Mouse (Mus musculus) forebrain, embryonic 10.5 days (tissue): ENCODE data around the gene Glis2. TPM values are rescaled to one million over a fixed set of nuclear protein-coding genes. Genes with fewer than 3 reads are reported as not detected.
A peak's percentile ranks its signal among the peaks of the same experiment; 100 is the strongest.

Source experiments
- DNase-seq: peaks from one replicate; pipeline ENCODE4 v3.0.0-alpha.2; 2017; ENCODE audit warnings: low spot score; ENCODE audit errors: extremely low spot score
- H3K27ac ChIP-seq: fragments of 300-500 bp; sonication (generic); 2 replicates; pipeline ENCODE4 v1.5.1; 2016; ENCODE audit warnings: mild to moderate bottlenecking
- H3K27me3 ChIP-seq: fragments of 300-500 bp; sonication (generic); 2 replicates; pipeline ENCODE4 v1.6.1; 2016; ENCODE audit warnings: mild to moderate bottlenecking; ENCODE audit not compliant: poor library complexity, severe bottlenecking
- H3K36me3 ChIP-seq: fragments of 300-500 bp; sonication (generic); replicated peaks from 2 replicates; pipeline ENCODE4 v1.6.1; 2016; ENCODE audit warnings: mild to moderate bottlenecking, moderate library complexity
- H3K4me1 ChIP-seq: fragments of 300-500 bp; sonication (generic); 2 replicates; pipeline ENCODE4 v1.6.1; 2016
- H3K4me3 ChIP-seq: fragments of 300-500 bp; sonication (generic); 2 replicates; pipeline ENCODE4 v1.5.1; 2016; ENCODE audit warnings: mild to moderate bottlenecking, moderate library complexity
- H3K9me3 ChIP-seq: fragments of 300-500 bp; sonication (generic); 2 replicates; pipeline ENCODE4 v1.6.1; 2016; ENCODE audit warnings: mild to moderate bottlenecking, moderate library complexity
- WGBS: fragments of 180-500 bp; shearing (Covaris S2); methylation state at CpG from one replicate; pipeline ENCODE4 v1.1.7; 2016; 5-methylcytosine and 5-hydroxymethylcytosine counted together
- polyA plus RNA-seq: library from polyadenylated mRNA; unstranded; fragments of >200 nt; fragmentation: Nextera tagmentation; extraction: Ambion mirVana; gene quantifications from 2 replicates; pipeline ENCODE4 v1.2.1, GENCODE M21; 2016

Gene Glis2
- polyA plus RNA-seq, 1 experiment from 2014 or later, result 23.2 TPM

DNA sequence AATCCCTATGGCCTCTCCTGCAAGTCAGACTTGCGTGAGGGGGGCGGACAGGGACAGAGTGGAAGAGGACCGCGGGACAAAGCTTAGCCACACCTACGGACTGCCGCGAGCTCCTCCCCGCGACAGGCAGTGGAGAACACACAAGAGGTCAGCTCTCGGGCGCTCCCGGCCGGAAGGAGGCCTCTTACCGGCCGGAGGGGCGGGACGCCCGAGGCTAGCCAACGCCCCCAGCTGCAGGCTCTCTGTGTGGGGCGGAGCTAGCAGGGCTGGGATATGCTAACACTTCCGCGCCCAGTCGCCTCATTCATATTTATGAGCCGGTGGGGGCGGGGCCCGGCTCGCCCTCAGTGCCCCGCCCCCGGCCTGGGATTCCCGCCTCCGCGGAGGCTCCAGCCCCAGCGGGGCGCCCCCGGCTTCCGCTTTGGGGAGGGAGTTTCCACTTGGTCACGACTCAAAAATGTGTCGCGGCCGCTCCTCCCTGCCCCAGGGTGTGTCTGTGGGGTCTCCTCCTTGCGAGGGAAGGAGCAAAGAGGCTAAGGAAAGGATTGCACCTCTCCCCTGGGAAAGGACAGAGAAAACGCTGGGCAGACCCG is 7.9 kb upstream of the Glis2 start:
- peak; percentile 97 for DNase-seq
- Histone ChIP-seq H3K4me3 (peak overlapping the region; percentile 52), H3K36me3 (peaks cover 17% of the 10 kb centered on the region), H3K9me3 (peaks cover 3% of the 10 kb centered on the region; the same call in 1 of the 2 replicates), H3K4me1 (peaks cover 27% of the 10 kb centered on the region), H3K27me3 (no peaks in the 10 kb centered on the region), H3K27ac (peak overlapping the region; percentile 90)
- 1% methylated on average over 43 of the region's 43 CpGs for WGBS

DNA sequence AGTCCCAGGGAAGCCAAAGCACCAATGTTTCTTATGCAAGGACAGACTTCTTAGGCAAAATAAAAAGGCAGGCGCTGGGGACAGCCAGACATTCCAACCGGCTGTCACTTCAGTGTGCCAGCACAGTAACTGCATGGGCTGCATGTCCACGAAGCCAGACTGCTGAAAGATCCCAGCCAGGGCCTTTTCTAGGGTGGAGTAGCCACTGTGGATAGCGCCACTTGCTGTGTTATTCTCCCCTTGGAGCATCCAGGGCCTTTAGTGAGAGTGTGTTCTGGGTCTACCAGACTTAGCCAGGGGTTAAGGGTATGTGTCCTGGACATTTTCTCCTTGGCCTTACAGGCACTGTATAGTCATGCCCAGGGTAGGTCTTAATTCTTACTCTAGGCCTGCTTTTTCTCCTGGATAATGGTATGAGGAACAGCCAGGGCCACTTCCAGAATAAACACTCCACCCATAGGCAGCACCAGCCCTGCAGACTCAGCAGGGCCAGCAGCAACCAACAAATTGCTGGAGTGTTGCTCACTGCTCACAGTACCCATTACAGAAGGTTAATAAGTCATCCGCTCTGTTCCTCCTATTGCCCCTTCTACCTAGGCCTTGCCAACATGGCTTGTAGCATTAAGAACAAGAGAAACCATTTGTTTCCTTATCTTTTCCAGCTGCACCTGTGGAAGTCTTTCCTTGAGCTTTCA is 6.8 kb upstream of the Glis2 start:
- H3K27me3 ChIP-seq, result no peaks in the 10 kb centered on the region
- peaks cover 3% of the 10 kb centered on the region; the same call in 1 of the 2 replicates for H3K9me3 ChIP-seq
- H3K4me3 ChIP-seq, result peak overlapping the region; percentile 52; the same call in 1 of the 2 replicates
- H3K36me3 ChIP-seq, result peaks cover 17% of the 10 kb centered on the region
- peak overlapping the region; percentile 90 for H3K27ac ChIP-seq
- WGBS, result 55% methylated on average over 5 of the region's 5 CpGs
- no peak for DNase-seq
- H3K4me1 ChIP-seq, result peaks cover 37% of the 10 kb centered on the region

DNA sequence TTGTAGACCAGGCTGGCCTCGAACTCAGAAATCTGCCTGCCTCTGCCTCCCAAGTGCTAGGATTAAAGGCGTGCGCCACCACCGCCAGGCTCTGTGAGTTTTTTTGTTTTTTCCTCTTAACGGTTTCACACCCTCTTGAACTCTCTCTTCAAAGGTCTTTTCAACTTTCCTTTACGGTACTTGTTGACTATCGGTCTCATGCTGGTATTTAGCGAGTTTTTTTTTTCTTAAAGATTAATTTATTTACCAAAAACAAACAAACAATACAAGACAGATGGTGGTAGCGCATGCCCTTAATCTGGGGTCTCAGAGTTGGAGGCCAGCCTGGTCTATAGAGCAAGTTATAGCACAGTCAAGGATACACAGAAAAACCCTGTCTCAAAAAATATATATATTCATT is 4.3 kb upstream of the Glis2 start:
- peaks cover 5% of the 10 kb centered on the region; the same call in 1 of the 2 replicates for H3K9me3 ChIP-seq
- 96% methylated on average over 9 of the region's 9 CpGs for WGBS
- H3K4me3 ChIP-seq, result no peak overlapping the region
- no peaks in the 10 kb centered on the region for H3K27me3 ChIP-seq
- peaks cover 17% of the 10 kb centered on the region for H3K36me3 ChIP-seq
- no peak overlapping the region for H3K27ac ChIP-seq
- peaks cover 57% of the 10 kb centered on the region for H3K4me1 ChIP-seq
- DNase-seq, result no peak

DNA sequence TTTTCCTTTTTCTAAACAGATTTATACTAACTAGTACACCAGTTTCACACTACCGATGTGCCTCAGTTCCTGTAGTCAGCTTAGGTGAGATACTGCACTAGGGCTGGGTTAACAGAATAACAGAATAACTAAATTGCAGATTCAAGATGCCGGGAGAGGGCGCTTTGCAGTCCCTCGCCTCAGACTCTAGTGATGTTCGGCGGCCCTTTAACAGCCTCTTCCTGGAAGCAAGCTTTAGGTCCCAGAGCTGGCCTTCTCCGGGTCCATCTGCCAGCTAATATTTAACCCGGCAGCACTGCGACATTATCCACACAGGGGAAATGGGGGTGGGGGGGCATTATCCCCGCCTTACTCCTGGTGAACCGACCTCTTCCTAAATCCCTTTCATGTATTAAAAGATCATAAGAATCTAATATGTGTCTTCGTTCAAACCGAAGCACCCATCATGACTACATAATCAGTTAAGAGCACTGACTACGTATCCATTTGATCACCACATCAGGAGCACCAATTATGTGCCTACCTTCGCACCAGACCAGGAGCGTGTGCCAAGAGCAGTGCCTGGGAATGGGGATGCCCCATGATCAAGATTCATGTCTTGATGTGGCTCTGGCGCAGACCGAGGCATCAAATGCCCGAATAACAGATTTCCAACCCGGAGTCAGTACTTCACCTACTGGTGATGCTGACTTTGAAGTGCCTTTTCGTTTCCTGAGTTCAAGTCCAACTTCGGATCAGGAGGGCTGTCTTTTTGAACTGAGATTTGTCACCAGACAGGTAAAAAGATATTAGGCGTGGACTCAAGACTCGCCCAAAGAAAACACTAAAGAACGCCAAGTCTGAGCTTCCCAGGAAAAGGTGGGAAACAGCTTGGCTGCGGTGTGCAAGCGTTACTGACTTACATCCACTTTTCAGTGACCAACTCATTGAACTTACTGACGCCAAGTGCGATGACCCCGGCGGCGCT is 1.3 kb upstream of the Glis2 start:
- WGBS, result 18% methylated on average over 32 of the region's 32 CpGs
- Histone ChIP-seq H3K27me3 (no peaks in the 10 kb centered on the region), H3K9me3 (peaks cover 5% of the 10 kb centered on the region; the same call in 1 of the 2 replicates), H3K36me3 (peaks cover 17% of the 10 kb centered on the region), H3K4me1 (peaks cover 64% of the 10 kb centered on the region), H3K27ac (peak overlapping the region; percentile 97), H3K4me3 (peak overlapping the region; percentile 75)
- peak; percentile 56 for DNase-seq

DNA sequence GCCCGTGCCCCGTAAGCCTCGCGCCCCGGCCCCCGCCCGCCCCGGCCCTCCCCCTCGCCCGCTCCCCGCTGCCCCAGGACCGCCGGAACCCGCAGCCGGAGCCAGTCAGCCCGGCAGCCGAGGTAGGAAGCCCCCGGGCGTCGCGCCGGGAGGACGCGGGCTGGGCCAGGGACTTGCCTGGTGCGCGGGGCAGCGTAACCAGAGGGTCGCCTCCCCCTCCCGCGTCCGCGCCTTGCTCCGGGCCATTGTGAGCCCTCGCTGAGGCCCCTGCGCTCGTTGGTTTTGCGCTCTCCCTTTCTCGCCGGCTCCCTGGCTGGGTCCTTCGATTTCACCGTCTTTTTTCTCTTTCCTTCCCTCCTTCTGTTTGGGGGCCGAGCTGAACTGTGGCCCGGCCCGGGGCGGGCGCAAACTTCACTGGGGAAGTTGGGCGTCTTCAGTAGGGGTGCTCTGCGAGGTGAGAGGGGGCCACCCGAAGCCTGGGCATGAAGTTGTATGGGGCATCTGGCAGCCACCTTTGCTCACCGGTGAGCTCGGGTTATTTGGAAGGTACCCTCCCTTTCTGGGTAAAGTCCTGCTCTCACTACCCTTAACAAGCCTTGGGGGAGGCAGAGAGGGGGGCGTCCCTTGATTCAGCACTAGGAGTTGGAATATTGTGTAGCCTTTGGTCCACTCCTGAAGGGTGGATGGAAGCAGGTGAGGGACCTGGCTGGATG is 457 bp downstream of the Glis2 start:
- WGBS, result under 1% methylated on average over 48 of the region's 52 CpGs
- H3K27me3 ChIP-seq, result no peaks in the 10 kb centered on the region
- peak overlapping the region; percentile 75 for H3K4me3 ChIP-seq
- H3K4me1 ChIP-seq, result peaks cover 82% of the 10 kb centered on the region
- peaks cover 5% of the 10 kb centered on the region; the same call in 1 of the 2 replicates for H3K9me3 ChIP-seq
- no peak for DNase-seq
- peak overlapping the region; percentile 97 for H3K27ac ChIP-seq
- H3K36me3 ChIP-seq, result peaks cover 12% of the 10 kb centered on the region

DNA sequence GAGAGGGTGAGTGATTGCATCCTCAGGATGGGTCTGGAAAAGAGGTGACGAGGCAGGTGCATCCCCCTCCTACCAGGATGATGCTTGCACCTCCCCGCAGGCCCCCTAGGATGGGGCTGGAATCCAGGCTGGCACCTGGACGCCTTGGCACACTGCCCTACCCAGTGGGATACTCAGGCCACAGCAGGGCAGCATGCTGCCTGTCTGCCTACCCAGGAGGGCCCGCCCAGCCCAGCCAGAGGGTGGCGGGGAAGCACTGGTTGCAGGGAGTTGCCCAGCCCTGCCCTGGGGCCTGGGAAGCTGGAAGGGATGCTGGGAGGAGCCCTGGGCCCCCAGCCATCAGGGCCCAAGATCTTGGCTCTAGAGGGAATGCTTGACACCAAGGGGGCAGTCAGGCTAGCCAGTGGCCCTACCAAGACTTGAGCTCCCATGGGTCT is 1.0 kb downstream of the Glis2 start:
- no peaks in the 10 kb centered on the region for H3K27me3 ChIP-seq
- peaks cover 87% of the 10 kb centered on the region for H3K4me1 ChIP-seq
- DNase-seq, result no peak
- peak overlapping the region; percentile 75 for H3K4me3 ChIP-seq
- peak overlapping the region; percentile 97 for H3K27ac ChIP-seq
- 3% methylated on average over 5 of the region's 5 CpGs for WGBS
- peaks cover 4% of the 10 kb centered on the region; the same call in 1 of the 2 replicates for H3K9me3 ChIP-seq
- peaks cover 7% of the 10 kb centered on the region for H3K36me3 ChIP-seq

DNA sequence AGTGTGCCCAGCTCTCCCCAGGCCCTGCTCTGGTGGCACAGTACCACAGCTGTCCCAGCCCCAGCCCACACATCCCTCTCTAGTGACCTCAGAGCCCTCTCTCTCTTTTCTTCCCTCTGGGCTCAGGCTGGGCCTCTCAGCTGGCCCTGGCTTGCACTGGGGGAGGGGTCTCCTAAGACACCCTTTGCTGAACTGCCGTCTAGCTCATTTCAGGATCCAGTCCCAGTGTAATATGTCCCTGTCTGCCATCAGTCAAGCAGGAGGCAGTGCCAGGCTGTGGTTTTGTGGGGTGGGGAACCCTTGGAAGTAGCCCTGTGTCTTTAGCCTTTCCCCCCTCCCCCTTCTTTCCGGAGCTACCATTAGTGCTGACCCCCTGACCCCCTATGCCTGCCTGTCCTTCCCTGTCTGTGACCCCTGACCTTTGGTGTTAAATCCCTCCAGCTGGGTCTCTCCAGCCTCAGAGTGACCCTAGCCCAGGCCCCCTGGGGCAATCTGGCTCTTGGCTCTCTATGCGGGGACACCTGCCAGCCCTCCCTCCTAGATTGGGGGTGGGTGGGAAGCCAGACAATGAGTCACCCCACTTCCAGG is 1.7 kb downstream of the Glis2 start:
- H3K9me3 ChIP-seq, result 0 out of 2 replicates have a peak, but pooled peaks cover 2% of the 10 kb centered on the region
- peak overlapping the region; percentile 75 for H3K4me3 ChIP-seq
- peaks cover 94% of the 10 kb centered on the region for H3K4me1 ChIP-seq
- peak overlapping the region; percentile 97 for H3K27ac ChIP-seq
- peaks cover 2% of the 10 kb centered on the region; the same call in 1 of the 2 replicates for H3K36me3 ChIP-seq
- 3% methylated on average over 3 of the region's 3 CpGs for WGBS
- H3K27me3 ChIP-seq, result no peaks in the 10 kb centered on the region
- DNase-seq, result peak; percentile 46

DNA sequence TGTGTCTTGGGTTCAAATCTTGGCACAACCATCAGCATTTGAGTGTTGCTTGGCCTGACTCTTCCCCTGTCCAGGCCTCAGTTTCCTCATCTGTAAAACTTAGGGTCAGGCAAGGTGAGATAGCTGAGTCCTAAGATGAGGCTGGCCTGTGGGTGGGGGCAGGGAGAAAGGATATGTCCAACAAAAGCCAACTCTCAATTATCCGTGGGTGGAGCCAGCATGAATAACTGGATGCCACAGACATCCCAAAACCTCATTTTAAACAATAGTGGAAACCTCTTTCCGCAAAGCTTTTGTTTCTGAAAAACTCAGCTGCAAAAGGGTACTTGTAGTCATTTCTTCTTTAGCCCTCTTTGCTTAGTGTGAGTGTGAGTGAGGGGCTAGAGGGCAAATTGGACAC is 2.3 kb downstream of the Glis2 start:
- Histone ChIP-seq H3K4me1 (peaks cover 97% of the 10 kb centered on the region), H3K9me3 (0 out of 2 replicates have a peak, but pooled peaks cover 2% of the 10 kb centered on the region), H3K36me3 (peaks cover 2% of the 10 kb centered on the region; the same call in 1 of the 2 replicates), H3K4me3 (peak overlapping the region; percentile 75), H3K27ac (peak overlapping the region; percentile 97), H3K27me3 (no peaks in the 10 kb centered on the region)
- 36% methylated on average over 2 of the region's 2 CpGs for WGBS
- no peak for DNase-seq

DNA sequence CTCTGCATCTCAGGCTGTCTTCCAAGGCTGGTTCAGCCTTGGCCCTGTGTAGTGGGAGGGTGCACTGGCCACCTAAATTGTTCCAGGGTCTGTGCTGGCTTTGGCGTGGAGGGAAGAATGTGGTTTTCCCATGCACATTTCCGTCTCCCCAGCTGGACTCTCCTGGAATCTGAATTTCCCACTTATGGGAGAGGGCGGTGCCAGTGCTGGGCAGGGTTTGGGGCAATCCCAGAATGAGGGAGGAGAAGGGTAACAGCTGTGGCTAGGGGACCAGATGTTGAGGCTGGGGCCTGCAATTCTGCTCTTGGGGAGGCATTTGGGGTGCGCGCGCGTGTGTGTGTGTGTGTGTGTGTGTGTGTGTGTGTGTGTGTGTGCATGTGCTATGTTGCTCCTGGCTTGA is 2.8 kb downstream of the Glis2 start:
- Histone ChIP-seq H3K4me1 (peaks cover 97% of the 10 kb centered on the region), H3K27ac (peak overlapping the region; percentile 97), H3K36me3 (peaks cover 2% of the 10 kb centered on the region; the same call in 1 of the 2 replicates), H3K4me3 (peak overlapping the region; percentile 75), H3K9me3 (0 out of 2 replicates have a peak, but pooled peaks cover 2% of the 10 kb centered on the region), H3K27me3 (no peaks in the 10 kb centered on the region)
- no peak for DNase-seq
- WGBS, result 58% methylated on average over 7 of the region's 7 CpGs

DNA sequence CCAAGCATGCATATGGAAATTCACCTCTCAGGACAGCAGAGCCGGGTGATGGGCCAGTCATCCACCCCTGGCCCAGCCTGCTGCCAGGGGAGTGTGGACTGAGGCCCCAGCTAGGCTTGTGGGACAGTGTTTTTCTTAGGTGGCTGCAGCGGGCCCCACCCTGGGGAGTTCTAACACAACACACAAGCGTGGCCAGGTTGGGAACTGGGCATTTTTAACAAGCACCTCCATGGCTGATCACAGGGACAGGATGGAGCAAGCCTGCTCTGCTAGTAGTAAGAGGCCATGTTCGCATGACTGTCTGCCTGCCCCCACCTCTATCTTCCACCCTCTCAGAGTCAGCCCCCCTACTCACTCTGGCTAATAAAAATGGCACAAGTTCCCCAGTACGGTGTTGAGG is 3.5 kb downstream of the Glis2 start:
- Histone ChIP-seq H3K27me3 (no peaks in the 10 kb centered on the region), H3K4me1 (peaks cover 97% of the 10 kb centered on the region), H3K9me3 (0 out of 2 replicates have a peak, but pooled peaks cover 2% of the 10 kb centered on the region), H3K4me3 (peak overlapping the region; percentile 75), H3K36me3 (peaks cover 2% of the 10 kb centered on the region; the same call in 1 of the 2 replicates), H3K27ac (peak overlapping the region; percentile 97)
- 73% methylated on average over 5 of the region's 5 CpGs for WGBS
- DNase-seq, result no peak

DNA sequence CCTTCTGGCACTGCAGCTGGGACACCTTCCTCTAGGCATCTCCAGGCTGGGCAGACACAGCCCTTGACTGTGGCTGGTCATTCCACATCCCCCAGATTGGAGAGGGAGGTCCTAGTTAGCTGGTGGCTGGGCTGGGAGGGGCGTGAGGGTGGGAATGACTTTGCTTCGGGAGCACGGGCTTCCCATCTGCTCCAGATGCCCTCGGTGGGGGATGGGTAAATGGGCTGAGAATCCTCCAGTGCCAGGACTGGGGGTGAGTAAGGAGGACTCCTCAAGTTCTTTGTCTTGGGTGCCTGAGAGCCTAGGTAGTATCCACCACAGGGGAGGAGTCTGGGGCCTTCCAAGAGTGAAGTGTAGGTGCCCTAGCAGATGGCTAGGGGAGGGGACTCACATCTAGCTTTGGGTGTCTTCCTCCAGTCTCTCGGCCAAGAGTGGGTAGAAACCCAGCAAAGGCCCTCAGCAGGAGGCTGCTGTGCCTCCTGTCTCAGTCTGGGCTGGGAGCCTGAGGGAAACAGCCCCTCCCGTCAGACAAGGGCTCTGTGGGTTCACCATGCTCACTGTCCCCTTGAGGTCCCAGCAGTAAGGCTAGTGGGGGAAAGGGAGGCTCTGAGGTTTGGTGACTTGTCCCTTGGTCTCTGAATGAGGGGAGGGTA is 4.5 kb downstream of the Glis2 start:
- peak overlapping the region; percentile 97 for H3K27ac ChIP-seq
- H3K36me3 ChIP-seq, result peaks cover 2% of the 10 kb centered on the region; the same call in 1 of the 2 replicates
- DNase-seq, result no peak
- peak overlapping the region; percentile 27; the same call in 1 of the 2 replicates for H3K4me3 ChIP-seq
- 0 out of 2 replicates have a peak, but pooled peaks cover 2% of the 10 kb centered on the region for H3K9me3 ChIP-seq
- peaks cover 97% of the 10 kb centered on the region for H3K4me1 ChIP-seq
- H3K27me3 ChIP-seq, result no peaks in the 10 kb centered on the region
- 28% methylated on average over 6 of the region's 6 CpGs for WGBS
